Mouse (Mus musculus) liver, embryonic 12.5 days (tissue): ENCODE data around the gene Lrig2. TPM values are rescaled to one million over a fixed set of nuclear protein-coding genes. Genes with fewer than 3 reads are reported as not detected.

Source experiments
- ATAC-seq: fragments of 200-750 bp; cut with Nextera tagmentation; 2 replicates; pipeline ENCODE4 v1.8.0; 2017; ENCODE audit warnings: moderate number of reproducible peaks, mild to moderate bottlenecking, moderate library complexity
- H3K27ac ChIP-seq: fragments of 300-500 bp; sonication (generic); 2 replicates; pipeline ENCODE4 v1.5.1; 2016; ENCODE audit warnings: mild to moderate bottlenecking
- H3K27me3 ChIP-seq: fragments of 300-500 bp; sonication (generic); replicated peaks from 2 replicates; pipeline ENCODE4 v1.6.1; 2016; ENCODE audit warnings: mild to moderate bottlenecking, moderate library complexity
- H3K36me3 ChIP-seq: fragments of 300-500 bp; sonication (generic); 2 replicates; pipeline ENCODE4 v1.6.1; 2016; ENCODE audit warnings: mild to moderate bottlenecking, moderate library complexity
- H3K4me1 ChIP-seq: fragments of 300-500 bp; sonication (generic); 2 replicates; pipeline ENCODE4 v1.6.1; 2016
- H3K4me2 ChIP-seq: fragments of 300-500 bp; sonication (generic); 2 replicates; pipeline ENCODE4 v1.6.1; 2016; ENCODE audit warnings: mild to moderate bottlenecking, moderate library complexity
- H3K4me3 ChIP-seq: fragments of 300-500 bp; sonication (generic); 2 replicates; pipeline ENCODE4 v1.5.1; 2016; ENCODE audit warnings: mild to moderate bottlenecking, moderate library complexity
- H3K9ac ChIP-seq: fragments of 300-500 bp; sonication (generic); 2 replicates; pipeline ENCODE4 v1.6.1; 2016; ENCODE audit warnings: mild to moderate bottlenecking, moderate library complexity
- H3K9me3 ChIP-seq: fragments of 300-500 bp; sonication (generic); replicated peaks from 2 replicates; pipeline ENCODE4 v1.6.1; 2016; ENCODE audit warnings: mild to moderate bottlenecking, moderate library complexity
- WGBS: fragments of 180-500 bp; shearing (Covaris S2); methylation state at CpG from one replicate; pipeline ENCODE4 v1.1.7; 2016; ENCODE audit not compliant: insufficient replicate concordance; 5-methylcytosine and 5-hydroxymethylcytosine counted together
- polyA plus RNA-seq: library from polyadenylated mRNA; unstranded; fragments of >200 nt; fragmentation: Nextera tagmentation; extraction: Ambion mirVana; gene quantifications from 2 replicates; pipeline ENCODE4 v1.2.1, GENCODE M21; 2016

Gene Lrig2
- polyA plus RNA-seq, 1 experiment from 2014 or later = 5.4 TPM

DNA sequence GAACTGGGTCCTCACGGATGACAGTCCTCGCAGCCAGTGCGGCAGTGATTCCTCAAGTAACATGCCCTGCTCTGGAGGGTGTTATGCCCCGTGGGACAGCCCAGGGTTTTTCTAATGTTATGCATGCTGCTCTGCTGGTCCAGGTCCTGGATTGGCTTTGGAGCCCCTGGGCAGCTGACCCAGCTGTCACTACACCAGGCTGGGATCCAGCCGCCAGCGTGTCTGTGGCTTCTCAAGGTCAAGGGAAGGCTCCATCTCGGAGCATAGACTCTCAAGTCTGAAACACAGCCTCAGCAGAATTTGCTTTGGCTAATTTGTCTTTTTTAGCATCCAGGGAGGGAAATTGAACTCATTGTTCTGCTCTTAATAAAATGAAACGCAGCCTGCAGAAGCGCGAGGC, 121.6 kb downstream of the Lrig2 start:
- no peak for ATAC-seq
- WGBS = 71% methylated on average over 10 of the region's 10 CpGs
- H3K9me3 ChIP-seq = no peaks in the 10 kb centered on the region
- no peak overlapping the region for H3K9ac ChIP-seq
- H3K4me3 ChIP-seq = no peak overlapping the region
- H3K27ac ChIP-seq = no peak overlapping the region
- H3K4me2 ChIP-seq = no peak overlapping the region
- no peaks in the 10 kb centered on the region for H3K27me3 ChIP-seq
- H3K36me3 ChIP-seq = no peaks in the 10 kb centered on the region
- H3K4me1 ChIP-seq = no peaks in the 10 kb centered on the region

DNA sequence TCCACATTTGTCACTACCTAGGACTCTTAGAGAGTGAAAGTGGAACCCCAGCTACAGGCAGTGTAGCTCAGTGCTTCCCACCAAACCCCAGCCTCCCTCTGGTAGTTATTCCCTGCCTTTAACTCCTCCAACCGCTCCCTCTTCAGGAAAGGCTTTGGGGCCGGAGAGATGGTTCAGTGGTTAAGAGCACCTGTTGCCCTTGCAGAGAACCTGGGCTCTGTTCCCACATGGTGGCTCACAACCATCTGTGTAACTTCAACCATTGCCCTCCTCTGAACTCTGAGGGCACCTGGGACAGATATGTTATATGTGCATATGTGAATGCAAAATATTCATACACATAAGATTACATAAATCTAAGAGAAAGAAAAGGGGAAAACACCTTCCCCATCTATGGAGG, 122.3 kb downstream of the Lrig2 start:
- H3K4me2 ChIP-seq = no peak overlapping the region
- H3K36me3 ChIP-seq = no peaks in the 10 kb centered on the region
- WGBS = 61% methylated on average over 2 of the region's 2 CpGs
- no peak overlapping the region for H3K27ac ChIP-seq
- no peaks in the 10 kb centered on the region for H3K9me3 ChIP-seq
- no peak for ATAC-seq
- no peak overlapping the region for H3K9ac ChIP-seq
- no peak overlapping the region for H3K4me3 ChIP-seq
- H3K4me1 ChIP-seq = no peaks in the 10 kb centered on the region
- no peaks in the 10 kb centered on the region for H3K27me3 ChIP-seq

DNA sequence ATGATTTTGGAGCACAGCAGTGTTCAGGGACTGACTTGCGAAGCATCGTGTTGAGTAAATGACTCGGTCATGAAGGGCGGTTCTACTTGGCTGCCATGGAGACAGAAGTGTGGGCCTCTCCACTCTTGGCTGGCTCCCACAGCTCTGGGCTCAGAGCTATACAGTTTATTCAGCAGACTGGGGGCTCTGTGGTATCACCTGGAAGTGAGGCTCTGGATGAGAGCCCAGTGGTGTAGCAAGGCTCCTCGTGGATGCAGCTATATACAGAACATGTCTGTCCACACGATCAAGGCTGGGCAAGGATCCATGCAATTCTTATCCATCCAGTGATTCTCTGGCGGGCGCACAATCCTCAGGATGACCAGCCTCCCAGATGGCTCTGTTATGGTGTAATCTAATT, 126.1 kb downstream of the Lrig2 start:
- Histone ChIP-seq H3K9ac (no peak overlapping the region), H3K9me3 (no peaks in the 10 kb centered on the region), H3K4me1 (no peaks in the 10 kb centered on the region), H3K4me3 (no peak overlapping the region), H3K27me3 (no peaks in the 10 kb centered on the region), H3K27ac (no peak overlapping the region), H3K36me3 (no peaks in the 10 kb centered on the region), H3K4me2 (no peak overlapping the region)
- WGBS = 75% methylated on average over 8 of the region's 8 CpGs
- ATAC-seq = no peak

DNA sequence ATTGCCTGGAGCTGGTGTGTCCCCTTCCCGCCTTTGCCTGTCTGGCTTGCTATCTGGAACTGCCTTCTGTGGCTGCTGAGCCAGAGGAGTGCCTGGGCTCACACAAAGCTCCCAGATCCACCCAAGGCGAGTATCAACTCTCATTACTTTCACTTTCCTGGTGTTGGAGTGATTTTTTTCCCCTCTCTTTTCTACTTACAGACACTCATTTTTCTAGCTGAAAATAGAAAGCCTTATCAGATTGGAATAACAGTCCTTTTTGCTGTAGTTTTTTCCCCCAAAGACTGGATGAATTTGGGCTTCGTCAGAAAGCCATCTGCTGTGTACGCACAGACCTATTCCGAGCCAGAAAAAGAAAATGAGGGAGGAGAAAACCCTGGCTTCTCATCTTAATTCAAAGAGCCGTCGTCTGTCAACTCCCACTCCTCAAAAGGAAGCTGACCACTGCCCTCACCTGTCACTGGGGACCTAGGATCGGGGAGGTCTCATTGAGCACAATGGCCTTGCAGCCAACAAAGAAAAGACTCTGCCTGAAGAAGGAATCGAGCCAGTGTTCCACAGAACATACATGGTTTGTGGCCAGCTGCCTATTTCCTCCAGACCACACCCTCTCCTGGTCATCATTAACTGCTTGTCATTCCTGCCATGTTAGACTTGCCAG, 127.9 kb downstream of the Lrig2 start:
- H3K27me3 ChIP-seq = no peaks in the 10 kb centered on the region
- no peak overlapping the region for H3K4me2 ChIP-seq
- H3K27ac ChIP-seq = no peak overlapping the region

DNA sequence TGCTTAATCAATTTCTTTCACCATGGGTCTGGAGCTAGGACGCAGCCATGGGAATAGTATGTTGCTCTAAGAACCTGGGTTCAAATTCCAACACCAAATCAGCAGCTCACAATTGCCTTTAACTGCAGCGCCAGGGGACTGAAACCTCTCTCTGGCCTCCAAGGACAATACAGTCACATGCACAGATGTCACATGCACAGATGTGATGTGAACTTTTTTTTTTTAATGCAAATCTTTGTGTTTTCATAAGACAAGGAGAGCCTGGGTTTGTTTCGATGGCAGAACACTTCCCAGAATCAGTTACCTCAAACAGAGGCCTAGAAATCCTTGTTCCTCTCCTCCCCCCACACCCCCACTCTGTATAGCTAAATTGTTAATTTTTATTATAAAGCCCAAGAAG, 133.5 kb downstream of the Lrig2 start:
- ATAC-seq = no peak
- Histone ChIP-seq H3K4me3 (no peak overlapping the region), H3K27me3 (no peaks in the 10 kb centered on the region), H3K9me3 (no peaks in the 10 kb centered on the region), H3K27ac (no peak overlapping the region), H3K36me3 (no peaks in the 10 kb centered on the region), H3K4me1 (no peaks in the 10 kb centered on the region), H3K4me2 (no peak overlapping the region), H3K9ac (no peak overlapping the region)
- 58% methylated on average over 3 of the region's 3 CpGs for WGBS

More for the DNA sequence above, 127.9 kb downstream of the Lrig2 start:
- Histone ChIP-seq H3K4me3 (no peak overlapping the region), H3K36me3 (no peaks in the 10 kb centered on the region), H3K4me1 (no peaks in the 10 kb centered on the region), H3K9ac (no peak overlapping the region), H3K9me3 (no peaks in the 10 kb centered on the region)
- WGBS = 52% methylated on average over 9 of the region's 9 CpGs
- ATAC-seq = no peak

DNA sequence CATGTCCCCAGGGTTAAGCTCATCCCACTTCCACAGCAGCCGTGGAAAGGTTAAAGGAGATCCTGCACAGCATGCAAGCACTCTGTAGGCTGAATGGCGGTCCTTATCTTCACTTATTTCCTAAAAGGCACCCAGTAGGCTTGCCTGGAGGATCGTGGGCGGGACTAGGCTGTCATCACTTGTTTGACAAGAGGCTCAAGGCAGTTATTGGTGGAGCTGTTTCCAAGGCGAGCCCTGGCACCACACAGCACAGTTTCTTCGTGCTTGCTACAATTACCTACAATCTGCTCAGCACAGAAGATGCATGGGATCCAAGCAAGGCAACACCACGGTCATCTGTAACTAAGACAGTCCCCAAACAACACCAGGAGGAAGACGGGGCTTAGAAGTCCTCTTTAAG, 137.8 kb downstream of the Lrig2 start:
- no peak overlapping the region for H3K4me3 ChIP-seq
- ATAC-seq = no peak
- H3K27me3 ChIP-seq = no peaks in the 10 kb centered on the region
- WGBS = 41% methylated on average over 8 of the region's 8 CpGs
- H3K9me3 ChIP-seq = no peaks in the 10 kb centered on the region
- H3K9ac ChIP-seq = no peak overlapping the region
- no peak overlapping the region for H3K27ac ChIP-seq
- H3K36me3 ChIP-seq = no peaks in the 10 kb centered on the region
- no peaks in the 10 kb centered on the region for H3K4me1 ChIP-seq
- H3K4me2 ChIP-seq = no peak overlapping the region

DNA sequence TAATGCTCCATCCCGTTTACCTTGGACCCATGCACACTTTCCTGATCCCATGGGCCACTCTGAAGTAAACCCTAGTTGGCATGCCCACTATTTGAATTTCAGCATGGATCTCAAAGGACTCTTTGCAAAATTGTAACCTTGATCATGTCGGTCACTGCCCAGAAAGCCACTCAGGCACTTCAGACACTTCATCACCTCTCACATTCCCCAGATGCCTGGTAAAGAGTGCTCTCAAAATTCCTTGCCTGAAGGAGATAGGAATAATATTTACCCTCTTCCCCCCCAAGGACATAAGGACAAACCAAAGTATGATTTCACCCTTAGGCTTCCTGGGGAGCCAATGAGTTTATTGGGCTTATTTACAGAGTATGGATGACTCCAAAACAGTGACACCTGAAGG, 139.3 kb downstream of the Lrig2 start:
- H3K4me1 ChIP-seq = no peaks in the 10 kb centered on the region
- no peak overlapping the region for H3K27ac ChIP-seq
- H3K4me3 ChIP-seq = no peak overlapping the region
- no peaks in the 10 kb centered on the region for H3K9me3 ChIP-seq
- 58% methylated on average over 2 of the region's 2 CpGs for WGBS
- no peaks in the 10 kb centered on the region for H3K27me3 ChIP-seq
- ATAC-seq = no peak
- no peaks in the 10 kb centered on the region for H3K36me3 ChIP-seq
- H3K4me2 ChIP-seq = no peak overlapping the region
- H3K9ac ChIP-seq = no peak overlapping the region

DNA sequence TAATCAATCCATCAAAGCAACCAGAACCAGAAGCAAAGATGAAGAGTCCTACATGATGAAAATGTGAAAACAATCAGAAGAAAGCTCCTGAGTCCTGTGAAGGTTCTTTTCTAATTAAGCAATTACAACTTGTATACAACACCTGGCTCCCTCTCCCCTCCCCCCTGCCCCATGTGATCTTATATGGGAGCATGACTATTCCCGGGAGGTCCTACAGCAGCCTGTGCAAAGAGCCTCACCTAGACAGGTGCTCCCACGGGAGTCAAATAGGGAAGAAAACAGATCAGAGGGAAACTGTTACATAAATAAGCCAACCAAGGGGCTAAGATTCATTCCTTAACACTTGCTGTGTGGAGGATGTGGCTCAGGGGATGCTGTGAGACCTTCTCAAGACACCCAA, 143.8 kb downstream of the Lrig2 start:
- no peaks in the 10 kb centered on the region for H3K9me3 ChIP-seq
- WGBS = 66% methylated on average over 2 of the region's 2 CpGs
- no peaks in the 10 kb centered on the region for H3K27me3 ChIP-seq
- H3K4me1 ChIP-seq = no peaks in the 10 kb centered on the region
- H3K4me3 ChIP-seq = no peak overlapping the region
- H3K36me3 ChIP-seq = no peaks in the 10 kb centered on the region
- no peak overlapping the region for H3K27ac ChIP-seq
- H3K9ac ChIP-seq = no peak overlapping the region
- H3K4me2 ChIP-seq = no peak overlapping the region
- no peak for ATAC-seq

DNA sequence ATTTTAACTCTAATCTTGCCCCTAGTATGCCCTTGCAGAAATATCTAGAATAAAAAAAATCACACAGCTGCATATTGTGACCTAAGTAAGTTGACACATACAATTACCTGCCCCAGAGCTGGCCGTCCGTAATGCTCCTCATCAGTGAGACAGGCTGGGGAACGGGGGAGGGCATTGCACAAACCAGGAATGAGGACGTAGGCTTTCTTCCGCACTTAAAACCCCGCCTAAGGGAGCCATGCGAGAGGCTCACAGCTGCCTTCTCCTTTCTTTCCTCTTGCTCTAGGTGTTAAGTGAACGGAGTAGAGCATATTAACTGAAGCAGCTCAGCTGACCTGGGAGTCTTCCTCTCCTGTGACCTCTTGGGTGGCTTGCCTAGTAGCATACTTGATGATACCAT, 149.9 kb downstream of the Lrig2 start:
- Histone ChIP-seq H3K4me3 (no peak overlapping the region), H3K9ac (no peak overlapping the region), H3K36me3 (no peaks in the 10 kb centered on the region), H3K27me3 (no peaks in the 10 kb centered on the region), H3K27ac (no peak overlapping the region), H3K4me2 (no peak overlapping the region), H3K4me1 (0 out of 2 replicates have a peak, but pooled peaks cover 3% of the 10 kb centered on the region), H3K9me3 (no peaks in the 10 kb centered on the region)
- no peak for ATAC-seq
- WGBS = 62% methylated on average over 8 of the region's 8 CpGs

DNA sequence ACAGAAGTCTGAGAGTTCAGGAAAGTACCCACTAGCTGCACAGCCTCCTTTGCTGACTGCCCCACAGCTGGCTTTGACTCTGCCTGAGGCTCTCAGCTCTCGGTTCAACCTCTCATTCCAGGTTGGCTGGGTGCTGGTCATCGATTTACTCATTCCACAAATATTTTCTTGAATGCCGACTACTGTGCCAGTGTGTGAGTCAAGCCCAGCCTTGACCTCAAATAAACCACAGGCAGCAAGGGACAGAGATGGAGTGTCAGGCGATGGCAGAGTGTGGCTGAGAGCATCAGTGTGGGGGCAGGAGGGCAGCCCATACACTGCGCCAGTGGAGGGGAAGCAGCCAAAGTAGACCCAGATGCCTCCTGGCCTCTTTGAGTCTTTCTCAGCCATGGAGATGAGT, 151.4 kb downstream of the Lrig2 start:
- 0 out of 2 replicates have a peak, but pooled peaks cover 3% of the 10 kb centered on the region for H3K4me1 ChIP-seq
- no peaks in the 10 kb centered on the region for H3K27me3 ChIP-seq
- H3K4me3 ChIP-seq = no peak overlapping the region
- no peak overlapping the region for H3K4me2 ChIP-seq
- no peaks in the 10 kb centered on the region for H3K9me3 ChIP-seq
- WGBS = 48% methylated on average over 5 of the region's 5 CpGs
- no peak overlapping the region for H3K27ac ChIP-seq
- no peaks in the 10 kb centered on the region for H3K36me3 ChIP-seq
- no peak for ATAC-seq
- H3K9ac ChIP-seq = no peak overlapping the region

DNA sequence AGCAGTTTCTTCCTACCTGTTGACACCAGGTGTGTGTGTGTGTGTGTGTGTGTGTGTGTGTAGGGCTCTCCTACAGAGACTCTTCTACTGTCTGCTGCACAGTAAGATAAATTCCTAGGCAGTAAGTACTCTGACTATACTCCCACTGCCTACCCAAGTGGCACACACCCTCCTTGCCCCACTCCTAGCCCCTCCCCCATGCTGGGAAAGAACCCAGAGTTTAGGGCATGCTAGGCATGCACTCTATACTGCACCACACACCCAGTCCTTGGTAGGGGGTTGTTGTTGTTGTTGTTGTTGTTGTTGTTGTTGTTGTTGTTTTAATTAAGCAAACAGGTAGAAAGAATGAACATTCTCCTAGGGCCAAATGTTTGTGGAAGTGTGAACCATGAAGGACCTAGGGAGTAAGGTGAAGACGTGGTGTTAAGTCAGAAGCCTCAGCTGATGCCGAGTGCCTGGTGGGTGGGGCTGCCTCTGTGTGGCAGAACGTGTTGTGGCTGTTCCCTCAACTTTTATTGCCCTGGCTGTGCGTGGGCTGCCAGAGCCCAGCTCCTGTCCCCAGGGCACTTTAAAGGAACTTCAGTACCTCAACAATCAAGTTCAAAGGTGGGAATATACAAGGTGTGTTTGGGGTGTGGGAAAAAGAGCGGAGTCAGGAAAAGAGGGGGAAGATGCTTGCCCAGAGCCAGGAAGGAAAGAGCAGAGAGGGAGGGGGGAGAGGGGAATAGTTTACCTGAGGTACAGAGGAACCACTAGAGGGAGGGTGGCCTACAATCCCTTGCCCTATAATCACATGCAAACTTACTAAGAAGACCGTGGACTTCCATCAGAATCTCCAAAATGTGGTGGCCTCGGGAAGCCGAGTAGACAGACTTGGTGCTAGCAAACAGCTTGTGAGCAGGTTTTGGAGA, 152.2 kb downstream of the Lrig2 start:
- H3K4me3 ChIP-seq = no peak overlapping the region
- H3K36me3 ChIP-seq = no peaks in the 10 kb centered on the region
- ATAC-seq = no peak
- no peaks in the 10 kb centered on the region for H3K9me3 ChIP-seq
- H3K4me2 ChIP-seq = no peak overlapping the region
- no peak overlapping the region for H3K27ac ChIP-seq
- 0 out of 2 replicates have a peak, but pooled peaks cover 3% of the 10 kb centered on the region for H3K4me1 ChIP-seq
- no peak overlapping the region for H3K9ac ChIP-seq
- no peaks in the 10 kb centered on the region for H3K27me3 ChIP-seq
- WGBS = 45% methylated on average over 8 of the region's 8 CpGs

DNA sequence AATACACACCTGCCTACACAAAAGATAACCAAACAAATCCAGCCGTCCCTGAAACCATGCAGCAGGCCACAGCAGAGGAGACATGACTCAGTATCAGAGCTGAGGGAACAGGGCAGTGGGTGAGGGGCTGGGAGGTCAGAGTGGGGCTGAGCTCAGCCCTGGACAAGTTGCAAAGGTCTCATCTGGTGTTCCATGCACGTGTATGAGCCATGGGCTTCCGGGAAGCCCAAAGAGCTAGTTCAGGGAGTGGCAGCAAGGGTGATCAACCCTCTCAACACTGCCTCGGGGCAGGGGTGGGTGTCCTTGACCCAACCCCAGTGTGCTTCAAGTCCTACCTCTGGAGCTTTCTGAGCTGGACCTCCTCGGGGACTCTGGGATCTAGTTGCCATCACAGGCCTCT, 153.0 kb downstream of the Lrig2 start:
- Histone ChIP-seq H3K9ac (no peak overlapping the region), H3K27ac (no peak overlapping the region), H3K9me3 (no peaks in the 10 kb centered on the region), H3K36me3 (no peaks in the 10 kb centered on the region), H3K4me2 (no peak overlapping the region), H3K27me3 (no peaks in the 10 kb centered on the region), H3K4me3 (no peak overlapping the region), H3K4me1 (0 out of 2 replicates have a peak, but pooled peaks cover 3% of the 10 kb centered on the region)
- whole genome bisulfite sequencing = 50% methylated on average over 5 of the region's 5 CpGs
- peak; percentile 37 for ATAC-seq
